Mouse (Mus musculus) thymus, adult 2 months (tissue): ENCODE measurements around the gene Helz2.

Source experiments
- CTCF ChIP-seq: fragments of 200-500 bp; IDR thresholded peaks from 2 replicates; pipeline ENCODE4 v1.5.1; 2012; ENCODE audit warnings: mild to moderate bottlenecking, control low read depth, low read length, moderate library complexity, borderline replicate concordance; ENCODE audit not compliant: control insufficient read depth, poor library complexity, insufficient read depth; ENCODE audit errors: extremely low read depth
- POLR2A ChIP-seq: fragments of 200-500 bp; IDR thresholded peaks from 2 replicates; pipeline ENCODE4 v1.6.1; 2012; ENCODE audit warnings: mild to moderate bottlenecking, low read length, control low read depth, moderate library complexity; ENCODE audit not compliant: control insufficient read depth, poor library complexity, insufficient read depth; ENCODE audit errors: extremely low read depth

GRCm38 (mm10) chr2:181245031-181245430, 3.2 kb upstream of the Helz2 start:
- TF ChIP-seq CTCF (no peak), POLR2A (no peak)
